Mouse (Mus musculus): ENCODE results near the gene H1fnt.

The H1fnt gene

DNA sequence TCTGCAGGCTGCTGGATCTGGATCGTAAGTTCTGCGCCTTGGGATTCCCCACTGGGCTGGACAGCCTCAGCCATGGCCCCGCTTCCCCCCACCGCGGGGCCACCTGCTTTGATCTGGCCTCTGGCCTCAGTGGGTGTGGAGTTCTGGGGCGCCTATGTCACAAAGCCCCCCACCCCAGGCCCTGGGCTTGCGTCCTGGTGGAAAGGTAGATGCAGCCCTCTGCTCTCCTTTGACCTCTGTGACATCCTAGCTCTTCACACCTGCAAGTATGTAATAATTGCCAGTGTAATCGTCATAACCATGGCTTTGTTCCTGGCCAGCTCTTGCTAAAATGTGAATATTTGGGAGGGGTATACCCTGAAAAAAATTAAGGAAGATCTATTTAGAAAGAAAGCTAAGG lies at the start of gene H1fnt:
Gene H1fnt (minus strand): TSS at position 101 of the 400 bp plus-strand sequence.
- no peak for DNase-seq

DNA sequence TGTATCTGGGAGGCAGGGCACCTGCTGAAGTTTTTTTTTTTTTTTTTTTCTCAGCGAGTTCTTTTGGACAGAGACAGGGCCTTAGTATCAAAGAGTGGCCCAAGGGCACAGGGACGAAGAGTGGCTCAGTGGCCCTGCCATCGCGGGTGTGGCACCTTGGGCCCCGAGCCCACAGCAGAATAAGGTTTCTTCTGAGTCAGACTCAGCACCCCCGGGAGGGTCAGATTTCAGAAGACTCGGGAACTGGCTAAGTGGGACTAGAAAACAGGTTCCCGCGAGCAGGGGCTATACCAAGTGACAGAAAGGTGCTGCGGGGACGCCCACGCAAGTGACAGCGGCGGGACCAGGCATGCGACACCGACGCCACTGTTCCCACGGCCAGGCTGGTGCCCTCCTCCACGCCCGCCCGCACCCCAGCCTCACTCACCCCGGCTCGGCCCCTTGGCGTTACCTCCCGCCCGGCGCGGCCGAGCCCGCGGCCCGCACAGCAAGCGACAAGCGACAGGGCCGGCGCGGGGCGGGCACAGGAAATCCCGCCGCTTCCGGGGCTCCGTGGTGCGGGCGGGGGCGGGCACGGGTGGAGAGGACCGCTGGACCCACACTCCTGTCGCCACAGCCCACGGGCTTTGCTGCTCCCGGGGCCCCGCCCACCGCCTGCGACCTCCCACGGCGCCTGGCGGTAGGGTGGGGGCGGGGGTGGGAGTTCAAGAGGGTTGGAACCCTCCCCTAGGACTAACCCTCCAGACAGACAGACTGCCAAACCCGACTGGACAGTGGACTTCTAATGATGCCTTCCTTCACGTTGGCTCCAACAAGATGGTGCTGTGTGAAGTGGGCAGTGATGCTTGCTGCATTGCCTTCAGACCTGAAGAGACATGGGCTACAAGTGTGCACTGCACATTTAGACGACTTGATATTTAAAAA lies 38.8 kb upstream of the H1fnt start, which contains the start of gene Zfp641:
Gene Zfp641 (minus strand): TSS at position 534 of the 924 bp plus-strand sequence.
- peak; percentile 93 for DNase-seq

DNA sequence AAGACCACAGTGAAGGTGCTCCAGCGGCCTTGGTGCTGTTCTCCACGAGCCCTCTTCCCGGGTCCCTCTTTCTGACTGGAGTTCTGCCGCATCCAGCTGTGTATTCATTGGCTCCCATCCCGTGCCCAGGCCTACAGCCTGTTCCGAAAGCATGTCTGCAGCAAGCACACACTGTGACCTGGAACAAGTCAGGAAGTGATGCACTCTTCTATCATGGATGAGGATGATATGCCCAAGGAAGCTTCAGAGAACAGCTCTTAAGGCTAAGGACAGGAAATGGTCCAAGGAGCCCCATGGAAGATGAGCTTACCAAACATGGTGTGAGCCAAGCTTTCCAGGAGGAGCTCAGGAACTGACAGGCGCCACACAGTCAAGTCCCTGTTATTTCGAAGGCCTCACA lies 36.6 kb upstream of the H1fnt start:
- DNase-seq = no peak

DNA sequence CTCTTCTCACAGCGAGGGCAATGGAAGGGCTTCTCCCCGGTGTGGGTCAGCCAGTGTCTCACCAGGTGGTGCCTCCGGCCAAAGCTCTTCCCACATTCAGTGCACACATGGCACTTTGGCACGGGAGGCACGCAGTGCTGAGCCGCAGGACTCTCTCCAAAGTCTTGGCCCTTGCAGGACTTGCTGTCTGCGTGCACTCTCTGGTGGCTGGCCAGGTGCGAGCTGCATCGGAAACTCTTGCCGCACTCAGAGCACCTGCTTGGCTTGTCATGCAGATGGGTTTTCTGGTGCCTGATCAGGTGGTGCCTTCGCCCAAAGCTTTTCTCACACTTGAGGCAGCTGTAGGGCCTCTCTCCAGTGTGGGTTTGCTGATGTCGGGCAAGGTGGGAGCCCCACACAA lies 31.5 kb upstream of the H1fnt start:
- no peak for DNase-seq

DNA sequence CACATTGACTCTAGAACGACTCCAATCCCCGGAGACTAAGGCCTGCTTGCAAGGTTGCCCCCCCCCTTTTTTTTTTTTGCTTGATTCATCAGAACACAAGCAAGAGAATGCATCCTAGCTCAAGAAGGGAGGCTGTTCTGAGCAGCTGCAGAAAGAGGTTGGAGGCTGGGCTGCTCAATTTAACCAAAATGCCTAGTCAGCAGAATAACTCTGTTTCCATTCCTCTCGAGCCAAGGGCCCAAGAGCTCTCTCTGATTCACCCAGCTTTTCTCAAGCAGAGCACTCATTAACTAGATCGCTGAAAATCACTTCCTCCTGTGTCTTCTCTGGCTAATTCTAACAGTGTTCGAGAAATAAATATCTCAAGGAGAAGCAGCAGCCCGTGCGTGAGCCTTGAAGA lies 29.3 kb upstream of the H1fnt start:
- DNase-seq = no peak

DNA sequence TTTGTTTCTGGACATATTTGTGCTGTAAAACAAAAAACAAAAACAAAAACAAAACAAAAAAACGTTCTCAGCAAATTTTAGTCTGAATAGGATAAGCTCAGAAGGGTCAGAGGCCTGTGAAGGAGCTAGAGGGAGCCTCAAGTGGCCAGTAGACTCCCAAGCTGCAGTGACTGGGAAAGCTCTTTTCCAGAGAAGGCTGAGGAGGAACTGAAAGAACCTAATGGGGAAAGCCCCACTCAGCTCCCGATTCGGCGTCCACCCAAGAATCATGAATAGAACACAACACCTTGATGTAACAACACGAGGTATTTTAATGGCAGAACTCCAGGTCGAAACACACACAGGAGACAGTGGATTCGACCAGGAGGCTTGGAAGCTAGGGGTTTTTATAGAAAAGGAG lies 683 bp upstream of the H1fnt start:
- no peak for DNase-seq

DNA sequence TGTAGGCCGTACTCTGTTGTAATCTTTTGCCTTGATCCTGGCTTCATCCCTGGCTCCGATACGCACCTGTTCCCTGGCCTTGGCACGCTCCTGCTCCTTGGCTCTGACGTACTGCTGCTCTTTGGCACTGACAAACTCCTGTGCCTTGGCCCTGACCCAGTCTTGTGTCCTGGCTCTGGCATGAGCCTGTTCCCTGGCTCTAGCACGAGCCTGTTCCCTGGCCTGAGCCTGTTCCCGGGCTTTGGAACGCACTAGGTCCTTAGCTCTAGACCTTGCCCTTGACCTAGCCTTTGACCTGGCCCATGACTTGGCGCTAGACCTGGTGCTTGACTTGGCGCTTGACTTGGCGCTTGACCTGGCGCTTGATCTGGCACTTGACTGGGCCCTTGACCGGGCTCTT lies 822 bp downstream of the H1fnt start:
- peak; percentile 87 for DNase-seq

DNA sequence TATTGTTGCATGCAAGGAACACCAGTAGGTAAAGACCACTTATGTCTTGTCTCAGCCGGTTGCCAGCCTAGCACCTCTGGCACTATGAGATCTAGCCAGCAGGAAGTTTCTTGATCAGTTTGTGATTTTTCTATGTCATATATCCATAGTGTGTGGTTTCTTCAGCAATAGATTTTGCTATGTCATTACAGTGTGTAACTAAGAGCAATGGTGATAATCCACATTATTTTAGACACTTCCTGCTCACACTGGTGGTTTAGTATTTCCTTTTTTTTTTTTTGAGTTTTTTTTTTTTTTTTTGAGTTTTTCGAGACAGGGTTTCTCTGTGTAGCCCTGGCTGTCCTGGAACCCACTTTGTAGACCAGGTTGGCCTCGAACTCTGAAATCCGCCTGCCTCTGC lies 21.7 kb downstream of the H1fnt start:
- DNase-seq = no peak

DNA sequence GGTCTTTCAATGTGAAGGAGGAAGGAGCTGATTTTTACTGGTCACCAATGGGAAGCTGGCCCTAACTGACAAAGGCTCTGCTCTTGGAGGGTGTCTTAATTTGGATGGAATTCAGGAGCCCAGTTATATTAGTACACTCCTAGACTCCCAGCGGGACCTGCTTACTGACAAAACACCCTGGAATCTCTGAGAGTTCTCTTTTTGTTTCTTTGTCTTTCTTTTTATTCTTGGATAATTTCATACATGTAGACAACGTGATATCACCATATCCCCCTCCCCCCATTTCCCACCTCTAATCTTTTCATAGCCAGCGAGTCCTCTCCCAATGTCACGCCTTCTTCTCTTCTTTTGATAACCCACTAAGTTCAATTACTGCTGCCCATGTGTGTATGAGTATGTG lies 22.7 kb downstream of the H1fnt start, which contains the start of gene Olfr286:
Gene Olfr286 (minus strand): TSS at position 101 of the 400 bp plus-strand sequence.
- DNase-seq = no peak

DNA sequence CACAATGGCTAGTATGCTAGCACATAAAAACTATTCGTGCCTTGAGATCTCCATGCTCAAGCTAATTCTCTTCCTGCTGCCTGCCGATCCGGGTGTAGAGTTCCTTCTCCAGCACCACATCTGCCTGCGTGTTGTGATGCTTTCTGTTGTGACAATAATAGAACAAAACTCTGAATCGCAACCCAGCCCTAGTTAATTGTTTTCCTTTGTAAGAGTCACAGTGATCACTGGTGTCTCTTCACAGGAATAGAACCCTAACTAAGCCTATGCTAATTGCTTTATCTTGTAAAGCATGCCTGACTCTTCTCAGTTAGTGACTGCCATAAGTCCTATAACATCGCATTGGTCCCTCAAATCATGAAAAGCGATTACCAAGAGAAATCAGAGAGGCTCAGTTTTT lies 31.0 kb downstream of the H1fnt start:
- no peak for DNase-seq

DNA sequence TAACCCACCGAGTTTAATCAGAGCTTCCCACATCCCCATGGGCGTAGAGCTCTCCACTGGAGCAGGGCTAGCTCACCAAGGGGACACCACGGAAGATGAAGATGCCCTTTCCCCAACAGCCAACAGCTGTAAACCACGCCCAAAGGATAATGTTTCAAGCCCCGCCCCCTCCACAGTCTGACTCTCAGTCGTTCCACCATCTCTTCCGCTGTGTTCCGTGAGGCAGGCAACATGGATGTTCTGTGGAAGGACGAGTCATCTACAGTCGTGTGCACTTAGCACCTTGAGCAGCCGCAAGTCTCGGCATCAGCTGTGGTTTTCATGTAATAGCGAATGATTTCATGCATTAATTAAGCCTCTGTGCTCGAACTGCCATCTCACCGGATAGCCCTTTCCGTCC lies 31.5 kb downstream of the H1fnt start:
- no peak for DNase-seq

DNA sequence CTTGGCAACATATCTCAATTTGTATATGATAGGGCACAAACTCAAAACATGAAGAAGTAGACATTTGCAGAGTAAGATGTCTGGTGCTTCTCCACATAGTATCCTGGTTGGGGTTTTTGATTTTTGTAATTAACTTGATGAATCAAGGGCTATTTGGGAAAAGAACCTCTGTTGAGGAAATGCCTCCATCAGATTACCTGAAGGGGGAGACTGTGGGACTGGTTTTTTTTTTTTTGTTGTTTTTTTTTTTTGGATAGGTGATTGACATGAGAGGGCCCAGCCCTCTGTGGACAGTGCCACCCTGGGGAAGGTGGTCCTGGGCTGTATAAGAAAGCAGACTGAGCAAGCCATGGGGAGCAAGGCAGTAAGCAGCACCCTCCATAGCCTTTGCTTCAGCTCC lies 34.7 kb downstream of the H1fnt start:
- no peak for DNase-seq

DNA sequence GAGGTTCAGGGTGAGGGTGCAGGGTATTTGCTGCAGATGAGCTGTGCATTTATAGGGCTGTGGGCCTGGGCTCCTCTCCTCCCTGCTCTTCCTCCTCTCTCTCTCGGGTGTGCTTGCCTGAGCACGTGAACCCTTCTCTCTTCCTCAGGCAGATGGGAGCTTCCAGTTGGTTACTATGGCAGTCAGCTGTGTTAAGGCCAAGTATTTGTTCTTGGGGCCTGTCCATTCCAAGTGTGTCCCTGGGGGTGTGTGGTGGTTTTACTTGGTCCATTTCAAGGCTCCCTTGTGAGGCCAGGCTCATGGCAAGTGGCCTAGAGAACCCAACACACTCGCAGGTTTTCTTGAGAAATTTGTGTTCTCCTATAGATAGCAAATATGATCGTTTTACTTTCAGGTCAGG lies 36.2 kb downstream of the H1fnt start, which contains the start of the genes Gm44579 and Olfr287:
Gene Gm44579 (minus strand): TSS at position 101 of the 400 bp plus-strand sequence.
Gene Olfr287 (minus strand): TSS at position 180 of the 400 bp plus-strand sequence.
- no peak for DNase-seq

DNA sequence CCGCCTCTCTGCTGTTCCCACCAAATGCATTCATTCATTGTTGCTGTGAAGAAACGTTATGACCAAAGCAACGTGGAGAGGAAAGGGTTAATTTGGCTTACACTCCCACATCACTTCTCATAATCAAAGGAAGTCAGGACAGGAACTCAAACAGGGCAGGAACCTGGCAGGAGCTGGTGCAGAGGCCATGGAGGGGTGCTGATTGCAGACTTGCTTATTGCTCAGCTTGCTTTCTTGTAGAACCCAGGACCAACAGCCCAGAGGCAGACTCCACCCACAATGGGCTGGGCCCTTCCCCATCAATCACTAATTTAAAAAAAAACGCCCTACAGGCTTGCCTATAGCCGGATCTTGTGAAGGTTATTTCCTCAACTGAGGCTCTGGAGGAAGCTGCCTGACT lies 43.0 kb downstream of the H1fnt start:
- no peak for DNase-seq

DNA sequence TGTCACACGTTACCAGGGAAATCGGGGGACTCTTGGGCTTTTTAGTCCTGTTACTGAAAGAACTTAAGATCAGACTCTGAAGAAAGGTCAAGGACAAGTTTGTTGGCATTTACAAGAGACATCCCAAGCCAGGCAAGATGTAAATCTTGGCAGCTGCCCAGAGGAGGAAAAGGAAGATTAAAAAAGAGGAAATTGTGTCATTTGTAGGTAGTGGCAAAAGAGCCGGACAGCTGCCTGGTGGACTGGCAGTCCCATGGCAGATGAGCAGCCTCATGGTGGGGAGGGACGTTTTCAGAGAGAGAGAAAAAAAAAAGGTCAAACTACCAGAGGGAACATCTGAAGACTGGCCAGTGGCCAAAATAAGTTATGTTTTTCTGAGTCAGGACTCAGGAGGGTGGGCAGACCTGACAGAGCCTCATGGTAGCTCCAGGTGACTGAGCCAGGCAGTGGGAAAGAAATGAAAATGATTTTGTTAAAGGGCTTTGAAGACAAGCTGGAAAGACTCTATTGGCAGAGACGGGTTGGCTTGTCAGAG lies 43.7 kb downstream of the H1fnt start:
- no peak for DNase-seq

DNA sequence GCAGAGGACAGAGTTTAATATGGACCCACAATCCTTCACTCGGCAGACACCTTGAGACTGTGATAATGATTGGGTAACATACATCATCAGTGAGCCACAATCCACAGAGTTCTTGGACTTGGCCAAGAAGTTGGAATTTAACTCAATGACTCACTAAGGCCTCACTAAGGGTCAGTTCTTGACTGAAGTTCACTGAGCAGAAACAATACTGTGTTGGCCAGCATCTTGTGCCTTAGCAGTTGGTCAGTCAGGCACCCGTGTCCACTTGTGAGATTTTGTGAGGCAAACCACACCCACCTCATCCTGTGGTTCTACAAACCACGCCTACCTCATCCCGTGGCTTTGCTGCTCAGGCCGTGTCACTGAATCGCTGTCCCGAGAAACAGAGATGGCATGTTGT lies 47.4 kb downstream of the H1fnt start:
- DNase-seq = peak; percentile 65

Data from heart, adult 11 months (tissue).